Mouse (Mus musculus) adrenal gland, adult 8-10 months (tissue): Measurements from ENCODE around the gene Cdc42bpa. TPM values are rescaled to one million over a fixed set of nuclear protein-coding genes. Genes with fewer than 3 reads are reported as not detected.

ENCODE experiments used
- DNase-seq: peaks from one replicate; pipeline ENCODE4 v3.0.0; 2022
- total RNA-seq, 4 experiments: library from RNA; stranded (reverse); gene quantifications; 2 replicates each; pipeline ENCODE4 v1.2.4; 2022

Gene Cdc42bpa
- total RNA-seq, 4 experiments from 2014 or later = 48.2 to 78.1 (median 60.5) TPM

GRCm38 (mm10) chr1:180166533-180166932 lies 206.3 kb downstream of the Cdc42bpa start:
- DNase-seq = no peak

DNA sequence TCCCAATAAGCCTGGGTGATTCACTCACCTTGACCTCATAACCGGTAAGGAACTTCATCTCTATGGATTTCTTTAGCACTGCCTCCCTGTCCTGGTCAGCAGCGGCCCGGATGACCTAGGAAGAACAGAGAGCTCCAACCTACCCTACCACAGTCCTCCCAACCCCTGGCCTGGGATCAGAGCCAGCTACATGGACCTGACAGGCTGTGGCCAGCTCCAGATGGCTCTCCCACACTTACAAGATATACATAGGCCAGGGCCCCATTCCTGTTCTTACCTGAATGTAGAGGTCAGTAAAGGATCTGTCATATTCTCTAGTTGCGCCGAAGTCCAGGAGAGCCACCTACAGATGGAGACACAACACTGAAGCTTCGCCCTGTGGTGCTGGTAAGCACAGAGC lies 208.0 kb downstream of the Cdc42bpa start:
- peak; percentile 8 for DNase-seq

GRCm38 (mm10) chr1:180169161-180169560 lies 208.9 kb downstream of the Cdc42bpa start:
- peak; percentile 3 for DNase-seq

GRCm38 (mm10) chr1:180170071-180170470 lies 209.8 kb downstream of the Cdc42bpa start:
- peak; percentile 0 for DNase-seq

GRCm38 (mm10) chr1:180171883-180172282 lies 211.6 kb downstream of the Cdc42bpa start:
- peak; percentile 53 for DNase-seq

DNA sequence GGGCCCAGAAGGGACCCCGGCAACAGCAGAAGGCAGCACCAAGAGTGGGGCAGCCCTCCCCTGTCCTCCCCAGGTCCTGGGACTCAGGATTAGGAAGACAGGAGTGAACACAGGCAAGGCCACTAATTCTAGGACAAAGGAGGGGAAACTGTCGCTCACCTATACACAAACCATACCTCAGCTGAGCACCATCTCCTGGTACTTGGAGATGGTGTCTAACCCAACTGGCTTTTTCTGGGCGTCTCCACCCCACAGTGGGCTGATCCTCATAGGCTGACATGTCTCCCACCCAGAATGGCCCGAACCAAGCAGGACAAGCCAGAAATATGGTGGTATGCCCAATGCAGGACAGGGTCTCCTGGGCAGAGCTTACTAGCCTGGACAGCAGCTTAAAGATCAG lies 212.3 kb downstream of the Cdc42bpa start:
- peak; percentile 1 for DNase-seq

GRCm38 (mm10) chr1:180173017-180173416 lies 212.7 kb downstream of the Cdc42bpa start:
- peak; percentile 1 for DNase-seq

DNA sequence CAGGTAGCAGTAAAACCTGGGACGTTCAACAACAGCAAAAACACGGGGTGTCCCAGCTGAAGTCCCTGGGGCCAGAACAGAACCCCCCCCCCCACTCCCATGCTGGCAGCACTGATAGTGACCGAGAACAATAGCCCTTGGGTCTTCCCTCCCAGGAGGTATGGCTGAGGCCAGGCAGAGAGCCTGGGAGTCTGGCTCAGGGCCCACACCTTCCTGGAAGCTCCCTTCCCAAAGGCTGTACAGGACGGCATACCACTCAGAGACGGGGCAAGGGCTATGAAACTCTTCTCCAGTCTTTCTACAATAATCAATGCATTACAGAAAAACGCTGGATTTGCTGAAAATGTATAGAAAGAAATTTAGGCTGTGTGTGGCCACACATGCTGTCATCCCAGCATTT lies 214.4 kb downstream of the Cdc42bpa start:
- DNase-seq = peak; percentile 1

DNA sequence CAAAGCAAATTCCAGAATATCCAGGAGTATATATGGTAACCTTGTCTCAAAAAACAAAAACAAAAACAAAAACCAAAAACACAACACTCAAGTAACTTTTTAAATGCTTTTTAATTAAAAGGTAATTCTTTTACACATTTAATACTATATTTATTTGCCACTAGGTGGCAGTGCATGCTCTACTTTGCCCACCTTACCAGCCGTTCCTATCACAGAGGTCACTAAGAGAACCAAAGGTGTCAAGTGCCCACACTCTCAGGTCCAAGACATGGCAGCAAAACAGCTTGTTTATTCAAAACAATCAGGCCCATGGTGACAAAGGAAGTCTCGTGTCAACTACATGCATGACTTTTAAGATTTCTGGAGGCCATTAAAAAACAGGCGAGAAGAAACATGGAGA lies 214.9 kb downstream of the Cdc42bpa start:
- DNase-seq = peak; percentile 1

DNA sequence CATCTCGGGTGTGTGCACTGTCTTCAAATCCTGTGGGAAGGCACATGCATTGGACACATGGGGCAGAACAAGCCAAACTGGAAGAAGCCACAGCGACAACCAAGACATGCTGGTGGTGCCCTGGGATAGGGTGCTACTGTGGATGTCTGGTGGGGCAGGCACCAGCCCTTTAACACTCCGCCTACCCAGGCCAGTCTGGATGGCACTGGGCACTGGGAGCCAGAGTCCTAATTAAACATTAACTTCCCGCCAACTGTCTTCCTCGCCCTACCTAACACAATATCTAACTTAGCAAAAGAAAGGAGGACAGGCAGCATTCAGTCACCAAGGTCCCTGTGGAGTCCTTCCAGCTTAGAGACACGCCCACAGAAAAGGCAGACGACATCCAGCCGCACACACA lies 215.4 kb downstream of the Cdc42bpa start:
- DNase-seq = peak; percentile 2

GRCm38 (mm10) chr1:180176784-180177183 lies 216.5 kb downstream of the Cdc42bpa start:
- peak; percentile 0 for DNase-seq

DNA sequence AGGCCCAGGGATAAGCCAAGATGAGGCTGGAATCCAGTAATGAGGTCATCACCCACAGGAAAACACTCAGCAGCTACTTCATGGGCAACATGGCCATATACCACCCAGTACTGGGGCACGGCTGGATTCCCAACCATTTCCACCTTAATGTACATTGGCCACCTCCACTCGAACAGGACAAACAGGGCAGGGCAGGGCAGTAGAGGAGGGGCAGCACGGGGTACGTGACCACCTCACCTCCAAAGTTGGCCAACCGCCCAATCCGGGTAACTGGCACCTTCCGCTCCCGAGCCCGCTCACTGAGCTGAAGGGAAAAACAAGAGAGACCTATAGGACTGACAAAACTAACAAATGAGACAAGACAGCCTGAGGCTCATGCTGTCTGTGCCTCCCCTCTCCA lies 218.1 kb downstream of the Cdc42bpa start:
- DNase-seq = peak; percentile 3

GRCm38 (mm10) chr1:180179100-180179499 lies 218.8 kb downstream of the Cdc42bpa start:
- DNase-seq = peak; percentile 1

DNA sequence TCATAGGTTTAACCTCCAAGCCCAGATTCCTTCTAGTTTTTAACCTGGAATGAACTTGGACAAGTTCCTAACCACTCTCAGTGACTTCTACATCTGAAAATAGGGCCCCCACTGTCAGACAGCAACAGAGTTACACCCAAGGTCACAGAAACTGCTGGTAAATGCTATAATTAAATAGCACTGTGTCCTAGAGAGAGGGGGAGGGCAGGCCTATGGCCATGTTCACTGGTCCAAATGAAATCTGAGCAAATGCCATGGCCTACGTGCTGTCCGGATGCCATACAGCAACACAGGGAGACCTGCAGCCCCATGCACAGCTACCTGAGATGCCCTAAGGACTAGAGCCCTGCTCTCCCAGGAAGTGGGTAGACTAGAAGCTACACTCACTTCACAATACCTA lies 219.6 kb downstream of the Cdc42bpa start:
- DNase-seq = peak; percentile 10

DNA sequence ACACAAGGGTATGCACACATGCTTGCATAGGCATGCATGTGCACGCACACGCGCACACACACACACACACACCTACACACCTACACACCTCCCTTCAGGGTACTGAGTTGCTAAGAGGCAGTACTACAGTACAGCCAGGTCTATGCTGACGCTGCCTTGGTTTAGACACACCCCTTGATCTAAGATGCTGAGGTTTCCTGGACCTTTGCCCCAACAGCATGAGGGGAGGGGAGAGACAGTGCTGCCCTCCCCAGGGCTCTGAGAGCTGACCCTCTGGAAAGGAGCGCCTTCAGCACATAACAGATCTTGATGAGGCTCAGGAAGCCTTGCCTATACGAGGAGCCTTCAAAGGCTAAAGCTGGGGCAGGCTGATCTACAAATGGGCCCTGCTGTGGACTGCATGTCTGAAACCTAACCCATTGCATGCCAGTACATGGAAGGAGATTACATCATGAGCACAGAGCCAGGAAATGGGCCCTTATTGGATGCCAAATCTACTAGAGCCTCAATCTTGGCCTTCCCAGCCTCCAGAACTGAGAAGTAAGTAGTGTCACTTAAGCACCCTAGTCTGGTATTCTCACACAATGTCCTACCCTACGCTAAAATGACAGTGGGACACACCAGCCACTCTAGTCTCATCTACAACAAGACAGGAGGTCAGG lies 221.2 kb downstream of the Cdc42bpa start:
- no peak for DNase-seq

DNA sequence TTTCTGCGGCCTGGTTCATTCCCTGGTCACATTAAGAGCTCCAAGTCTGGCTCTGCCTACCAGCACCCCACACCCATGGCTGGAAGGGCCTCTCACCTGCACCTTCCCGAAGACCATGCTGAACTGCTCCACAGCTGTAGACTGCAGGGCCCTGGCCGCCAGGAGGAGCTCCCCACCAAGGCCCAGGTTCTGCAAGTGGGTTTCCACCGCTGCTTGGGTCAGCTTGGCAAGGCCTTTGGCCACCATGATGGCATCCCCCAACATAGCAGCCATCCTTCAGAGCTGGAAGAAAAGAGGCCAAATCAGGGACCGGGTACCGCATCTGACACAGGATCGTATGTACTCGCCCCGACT lies 221.7 kb downstream of the Cdc42bpa start:
- no peak for DNase-seq

- DNase-seq = no peak
These were observed 222.5 kb downstream of the Cdc42bpa start for GRCm38 (mm10) chr1:180182731-180183130.

DNA sequence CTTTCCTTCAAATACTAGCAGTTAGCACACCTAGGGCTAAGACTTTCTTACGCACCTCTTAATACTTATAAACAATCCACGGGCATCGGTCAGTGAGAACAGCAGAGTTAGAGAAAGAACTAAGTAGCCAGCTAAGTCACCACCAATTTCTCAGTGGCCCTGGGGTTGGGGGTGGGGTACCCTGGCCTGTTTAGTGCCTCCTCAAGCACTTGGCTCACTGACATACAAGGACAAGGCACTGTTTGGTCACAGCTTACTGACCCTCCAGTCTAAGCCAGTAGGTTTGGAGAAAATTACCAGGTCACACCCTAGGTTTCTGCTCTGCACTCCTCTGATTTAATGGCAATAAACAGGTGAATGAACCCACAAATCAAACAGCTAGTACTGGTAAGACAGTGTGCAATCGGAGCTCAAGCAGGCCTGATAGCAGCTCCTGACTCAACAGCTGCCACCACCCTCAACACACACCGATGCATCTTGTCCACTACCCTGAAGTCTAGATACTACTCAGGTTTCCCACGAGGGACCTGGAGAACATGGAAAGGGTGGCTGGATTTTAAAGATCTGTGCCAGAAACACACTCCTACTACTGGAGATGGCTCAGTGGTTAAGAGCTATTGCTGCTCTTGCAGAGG lies 223.4 kb downstream of the Cdc42bpa start:
- no peak for DNase-seq

- no peak for DNase-seq
These were observed 224.5 kb downstream of the Cdc42bpa start for GRCm38 (mm10) chr1:180184768-180185167.

DNA sequence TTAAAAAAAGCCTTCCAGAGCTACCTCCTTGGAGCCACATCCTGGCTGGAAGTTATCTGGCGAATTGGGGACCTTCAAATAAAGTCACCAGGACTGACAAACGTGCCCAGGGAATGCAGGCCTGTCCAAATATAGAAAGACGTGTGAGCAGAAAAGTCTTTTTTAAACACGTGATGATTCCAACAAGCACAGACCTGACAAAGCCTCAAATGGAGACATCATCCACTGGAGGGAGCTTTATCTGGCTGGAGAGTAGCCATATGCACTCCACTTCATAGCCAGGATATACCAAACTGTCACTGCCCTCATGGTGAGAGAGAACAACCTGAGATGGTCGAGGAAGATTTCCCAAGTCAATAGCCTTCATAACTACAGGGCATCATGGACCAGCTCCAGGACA lies 225.6 kb downstream of the Cdc42bpa start:
- no peak for DNase-seq

- no peak for DNase-seq
These were observed 226.1 kb downstream of the Cdc42bpa start for GRCm38 (mm10) chr1:180186371-180186770.

DNA sequence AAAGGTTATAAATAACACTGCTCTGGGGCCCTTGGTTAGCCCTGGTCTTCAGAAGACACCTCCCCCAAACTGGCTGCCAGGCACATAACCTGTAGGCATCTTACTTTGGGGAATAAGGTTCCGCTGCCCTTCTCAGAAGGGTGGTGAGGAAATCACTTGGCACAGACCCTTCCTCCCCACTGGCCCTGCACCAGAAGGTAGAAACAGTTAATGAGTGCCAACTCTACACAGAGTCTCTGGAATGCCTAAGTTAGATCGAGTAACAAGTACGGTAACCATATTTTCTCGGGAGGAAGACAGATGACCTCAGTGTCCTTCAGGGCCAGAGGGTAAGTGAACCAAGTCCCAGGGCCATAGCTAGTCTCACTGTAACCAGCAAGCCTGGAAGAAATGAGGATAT lies 228.7 kb downstream of the Cdc42bpa start:
- DNase-seq = no peak

- DNase-seq = no peak
These were observed 230.8 kb downstream of the Cdc42bpa start for GRCm38 (mm10) chr1:180191112-180191511.

DNA sequence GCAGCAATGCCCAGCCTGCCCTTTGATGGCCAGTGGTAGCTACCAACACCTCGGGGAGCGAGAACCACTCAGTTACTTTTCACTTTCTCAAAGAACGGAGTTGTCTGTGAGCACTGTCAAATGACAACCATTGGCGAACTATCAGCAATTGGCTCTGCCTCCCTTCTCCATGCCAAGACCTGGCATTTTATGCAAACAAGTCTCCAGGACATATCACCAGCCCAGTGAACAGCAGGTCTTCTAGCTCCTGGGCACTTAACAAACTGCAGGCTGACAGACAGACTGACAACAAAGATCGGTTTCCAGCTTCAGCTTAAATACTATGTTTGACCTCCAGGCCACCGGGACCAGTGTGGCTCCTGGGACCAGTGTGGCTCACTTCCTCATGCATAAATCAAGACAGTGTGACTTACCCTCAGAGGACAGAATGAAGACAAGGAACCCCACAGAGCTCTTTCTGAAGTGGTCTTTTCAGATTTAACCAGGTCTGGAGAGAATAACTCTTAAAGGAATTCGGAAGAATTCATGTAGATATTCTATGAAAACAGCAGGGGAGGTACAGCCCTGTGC lies 231.5 kb downstream of the Cdc42bpa start:
- DNase-seq = no peak
